ENCODE assay signal across 8 mouse cellular contexts in the genomic region with DNA sequence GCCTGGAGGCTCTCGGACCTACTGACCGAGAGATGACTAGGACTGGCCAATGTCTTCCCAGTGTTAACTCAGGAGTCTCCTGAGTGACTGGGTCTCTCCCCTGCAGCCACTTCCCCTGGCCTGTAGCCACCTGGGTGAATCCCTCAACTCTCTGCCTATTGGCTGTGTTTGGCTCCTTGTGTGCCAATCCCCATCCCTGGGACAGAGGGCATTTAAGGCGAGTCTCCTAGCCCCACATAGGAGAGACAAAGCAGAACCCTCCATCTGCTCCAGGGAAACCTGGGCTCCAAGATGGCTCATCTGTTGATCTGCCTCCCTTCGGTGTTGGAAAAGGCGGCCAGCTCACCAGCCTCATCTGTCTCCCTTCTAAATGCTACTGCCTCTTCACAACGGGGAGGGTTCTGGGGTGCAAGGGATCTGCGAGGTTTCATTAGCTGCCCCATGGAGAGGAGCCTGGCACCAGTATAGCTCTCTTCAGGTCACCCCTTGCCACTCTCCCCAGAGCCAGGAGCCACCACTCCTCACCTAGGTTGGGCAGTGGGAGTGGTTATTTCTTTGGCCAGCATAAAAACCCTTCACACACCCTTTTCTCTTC. TPM values are rescaled to one million over a fixed set of nuclear protein-coding genes. Genes with fewer than 3 reads are reported as not detected.
DNase-seq lines count a peak whose midpoint lies in the region; ATAC-seq lines count a peak whose summit lies in the region.

No protein-coding gene starts in this region.

- H3K9me3 ChIP-seq in lung, embryonic 16.5 days (ENCODE audit: control insufficient read depth, low read length): no peaks in the 10 kb centered on the region
- no peaks in the 10 kb centered on the region for H3K9me3 ChIP-seq in embryonic facial prominence, embryonic 10.5 days
- no peaks in the 10 kb centered on the region for H3K9me3 ChIP-seq in intestine, embryonic 14.5 days (ENCODE audit: control insufficient read depth, low read length)
- H3K9me3 ChIP-seq in neural tube, embryonic 14.5 days (ENCODE audit: control insufficient read depth, low read length): no peaks in the 10 kb centered on the region

- H3K36me3 ChIP-seq in lung, embryonic 16.5 days (ENCODE audit: control insufficient read depth, insufficient read depth, low read length): no peaks in the 10 kb centered on the region
- peaks cover 18% of the 10 kb centered on the region for H3K36me3 ChIP-seq in embryonic facial prominence, embryonic 10.5 days (replicated peaks)
- H3K36me3 ChIP-seq in intestine, embryonic 14.5 days (ENCODE audit: control insufficient read depth, insufficient read depth, low read length): peaks cover 4% of the 10 kb centered on the region; the same call in 1 of the 2 replicates
- no peaks in the 10 kb centered on the region for H3K36me3 ChIP-seq in neural tube, embryonic 14.5 days (ENCODE audit: control insufficient read depth, insufficient read depth, low read length)

- DNase-seq in lung, postnatal 25 days (ENCODE audit: low spot score): no peak
- no peak for DNase-seq in embryonic facial prominence, embryonic 10.5 days (ENCODE audit: low spot score)
- DNase-seq in intestine, embryonic 14.5 days (ENCODE audit: low spot score): no peak
- DNase-seq in layer of hippocampus, adult 9-11 months: no peak
- no peak for DNase-seq in left cerebral cortex, adult 18-20 months (ENCODE audit: low spot score in 2 of 2)
- DNase-seq in kidney, adult 9 months: no peak

- H3K27ac ChIP-seq in lung, embryonic 16.5 days (ENCODE audit: low read length): no peak overlapping the region
- H3K27ac ChIP-seq in embryonic facial prominence, embryonic 10.5 days (replicated peaks): 0 out of 2 replicates have a peak overlapping the region, but pooled peaks have one; percentile 8
- no peak overlapping the region for H3K27ac ChIP-seq in intestine, embryonic 14.5 days (ENCODE audit: low read depth)
- no peak overlapping the region for H3K27ac ChIP-seq in neural tube, embryonic 14.5 days (ENCODE audit: low read depth, low read length)

- H3K4me1 ChIP-seq in lung, embryonic 16.5 days (replicated peaks; ENCODE audit: control insufficient read depth, insufficient read depth, low read length): peaks cover 57% of the 10 kb centered on the region
- H3K4me1 ChIP-seq in embryonic facial prominence, embryonic 10.5 days: peaks cover 95% of the 10 kb centered on the region
- H3K4me1 ChIP-seq in intestine, embryonic 14.5 days (replicated peaks; ENCODE audit: control insufficient read depth, insufficient read depth, low read length): peaks cover 64% of the 10 kb centered on the region
- H3K4me1 ChIP-seq in neural tube, embryonic 14.5 days (ENCODE audit: control insufficient read depth, insufficient read depth, low read length): peaks cover 46% of the 10 kb centered on the region

- no peak overlapping the region; the same call in 1 of the 2 replicates for H3K4me3 ChIP-seq in lung, embryonic 16.5 days (ENCODE audit: low read length)
- H3K4me3 ChIP-seq in embryonic facial prominence, embryonic 10.5 days: peak overlapping the region; percentile 76
- peak overlapping the region; percentile 77; the same call in 1 of the 2 replicates for H3K4me3 ChIP-seq in intestine, embryonic 14.5 days (ENCODE audit: low read depth, low read length)
- H3K4me3 ChIP-seq in neural tube, embryonic 14.5 days (ENCODE audit: low read depth, low read length): no peak overlapping the region; the same call in 1 of the 2 replicates

- no peak for ATAC-seq in lung, embryonic 16.5 days (ENCODE audit: low read depth)
- no peak for ATAC-seq in intestine, embryonic 14.5 days (replicated peaks; ENCODE audit: low FRiP score, low TSS enrichment, low read depth)
- ATAC-seq in neural tube, embryonic 14.5 days (ENCODE audit: low read depth): no peak

- peaks cover 4% of the 10 kb centered on the region; the same call in 1 of the 2 replicates for H3K27me3 ChIP-seq in lung, embryonic 16.5 days (ENCODE audit: control insufficient read depth, insufficient read depth, low read depth, low read length)
- peaks cover 55% of the 10 kb centered on the region for H3K27me3 ChIP-seq in embryonic facial prominence, embryonic 10.5 days (replicated peaks; ENCODE audit: low read depth, poor library complexity, severe bottlenecking)
- no peaks in the 10 kb centered on the region for H3K27me3 ChIP-seq in intestine, embryonic 14.5 days (replicated peaks; ENCODE audit: control insufficient read depth, insufficient read depth, low read length)
- H3K27me3 ChIP-seq in neural tube, embryonic 14.5 days (ENCODE audit: control insufficient read depth, insufficient read depth, low read length): peaks cover 12% of the 10 kb centered on the region

- WGBS in lung, embryonic 16.5 days: 70% methylated on average over 7 of the region's 7 CpGs
- 34% methylated on average over 7 of the region's 7 CpGs for WGBS in embryonic facial prominence, embryonic 10.5 days
- WGBS in intestine, embryonic 14.5 days: 58% methylated on average over 7 of the region's 7 CpGs
- WGBS in neural tube, embryonic 14.5 days: 46% methylated on average over 7 of the region's 7 CpGs

- peak overlapping the region; percentile 98; the same call in 1 of the 2 replicates for H3K4me2 ChIP-seq in lung, embryonic 16.5 days (ENCODE audit: low read depth, low read length)
- peak overlapping the region; percentile 75 for H3K4me2 ChIP-seq in intestine, embryonic 14.5 days (ENCODE audit: low read length)
- peak overlapping the region; percentile 85; the same call in 1 of the 2 replicates for H3K4me2 ChIP-seq in neural tube, embryonic 14.5 days (ENCODE audit: low read depth, low read length)

- no peak overlapping the region; the same call in none of the 2 replicates for H3K9ac ChIP-seq in lung, embryonic 16.5 days (ENCODE audit: low read length)
- H3K9ac ChIP-seq in intestine, embryonic 14.5 days (ENCODE audit: low read length): no peak overlapping the region
- H3K9ac ChIP-seq in neural tube, embryonic 14.5 days (replicated peaks; ENCODE audit: low read depth, low read length): no peak overlapping the region

RNA-seq across cellular contexts. Expression of a gene that starts 3.2 kb away (rescaled TPM):
- polyA plus RNA-seq in lung, embryonic 16.5 days (2015; fragmentation: Nextera tagmentation; extraction: Ambion mirVana): 12.5 and 13.2 TPM in 2 replicates
- 13.6 and 16.7 TPM in 2 replicates for polyA plus RNA-seq in embryonic facial prominence, embryonic 10.5 days (2016; fragmentation: Nextera tagmentation; extraction: Ambion mirVana)
- 8.1 and 8.7 TPM in 2 replicates for polyA plus RNA-seq in intestine, embryonic 14.5 days (2014; fragmentation: Nextera tagmentation; extraction: Ambion mirVana)
- polyA plus RNA-seq in neural tube, embryonic 14.5 days (2014; fragmentation: Nextera tagmentation; extraction: Ambion mirVana): 2.2 and 5.1 TPM in 2 replicates
- total RNA-seq in left cerebral cortex, adult 18-20 months (2021): 1 to 10 TPM; 4.5 to 4.9 TPM

RNA-seq across cellular contexts. Expression of a gene that starts 19.5 kb away (rescaled TPM):
- 41.8 and 44.8 TPM in 2 replicates for polyA plus RNA-seq in lung, embryonic 16.5 days (2015; fragmentation: Nextera tagmentation; extraction: Ambion mirVana)
- 43.5 and 44.6 TPM in 2 replicates for polyA plus RNA-seq in embryonic facial prominence, embryonic 10.5 days (2016; fragmentation: Nextera tagmentation; extraction: Ambion mirVana)
- 31.6 and 33.8 TPM in 2 replicates for polyA plus RNA-seq in intestine, embryonic 14.5 days (2014; fragmentation: Nextera tagmentation; extraction: Ambion mirVana)
- 49.9 and 52.6 TPM in 2 replicates for polyA plus RNA-seq in neural tube, embryonic 14.5 days (2014; fragmentation: Nextera tagmentation; extraction: Ambion mirVana)
- 10 to 100 TPM; 87.1 to 89.0 TPM for total RNA-seq in left cerebral cortex, adult 18-20 months (2021)

Comparison
In these comparisons a context has a peak if more than half of its experiments do, and no peak if none do; other contexts are left out.
1. H3K4me3 ChIP-seq: peak in embryonic facial prominence, embryonic 10.5 days (single experiment) and intestine, embryonic 14.5 days (single experiment); none in lung, embryonic 16.5 days (single experiment) and neural tube, embryonic 14.5 days (single experiment).
2. Peak in every context shown above with its lines, with median percentiles within 50 percentile points of each other: H3K4me2 ChIP-seq.